Mouse (Mus musculus) bone marrow macrophage, adult 2 months (primary cell): Measurements from ENCODE around the gene Cntnap1. TPM values are rescaled to one million over a fixed set of nuclear protein-coding genes. Genes with fewer than 3 reads are reported as not detected.

Experiments used
- H3K27ac ChIP-seq: 2 replicates; pipeline ENCODE4 v1.5.1; 2012; ENCODE audit warnings: low read depth, low read length; ENCODE audit not compliant: insufficient read depth
- H3K4me1 ChIP-seq: 2 replicates; pipeline ENCODE4 v1.6.1; 2012; ENCODE audit warnings: low read length; ENCODE audit not compliant: control insufficient read depth, insufficient read depth
- H3K4me3 ChIP-seq: 2 replicates; pipeline ENCODE4 v1.5.1; 2012; ENCODE audit warnings: mild to moderate bottlenecking, low read length, moderate library complexity; ENCODE audit not compliant: insufficient read depth
- CTCF ChIP-seq: IDR thresholded peaks from 2 replicates; pipeline ENCODE4 v1.5.1; 2012; ENCODE audit warnings: low read depth, mild to moderate bottlenecking, low read length, moderate library complexity
- POLR2A ChIP-seq: IDR thresholded peaks from 2 replicates; pipeline ENCODE4 v1.6.1; 2012; ENCODE audit warnings: mild to moderate bottlenecking, low read depth, low read length, borderline replicate concordance
- polyA plus RNA-seq: library from polyadenylated mRNA; stranded (reverse); fragments of >200 nt; gene quantifications from 2 replicates; pipeline ENCODE4 v1.2.4, GENCODE M21; 2012; ENCODE audit not compliant: missing spikeins, insufficient read depth, insufficient read length

Gene Cntnap1
- polyA plus RNA-seq, 1 experiment: 2.5 TPM

DNA sequence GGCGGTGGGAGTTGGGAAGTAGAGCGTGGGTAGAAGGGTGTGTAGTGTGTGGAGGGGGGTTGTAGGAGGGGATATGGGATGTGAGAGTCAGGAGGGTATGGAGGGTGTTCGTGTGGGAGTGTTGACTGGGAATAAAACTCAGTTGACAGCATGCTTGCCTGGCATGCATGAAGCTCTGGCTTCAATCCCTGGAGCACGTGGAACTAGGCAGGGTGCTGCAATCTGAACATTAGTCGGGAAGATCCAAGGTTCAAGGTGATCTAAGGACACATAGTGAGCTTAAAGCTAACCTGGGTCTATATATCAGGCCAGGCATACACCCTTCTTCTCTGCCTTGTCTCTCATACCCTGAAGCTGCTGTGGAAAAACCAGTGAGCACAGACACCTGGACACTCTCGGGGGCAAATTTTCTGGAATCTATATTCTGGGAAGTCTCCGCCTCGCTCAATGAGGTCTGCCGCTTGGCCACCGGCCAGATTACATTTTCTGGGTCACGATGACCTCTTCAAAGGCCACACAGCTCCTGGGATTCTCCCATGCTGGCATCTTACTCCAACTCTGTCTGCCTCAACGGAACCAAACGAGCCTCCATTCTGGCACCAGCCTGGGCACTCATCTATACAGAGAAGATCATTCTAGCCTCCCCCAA is 36.0 kb upstream of the Cntnap1 start:
- H3K27ac ChIP-seq: no peak overlapping the region
- no peak for TF ChIP-seq POLR2A
- no peak for TF ChIP-seq CTCF
- no peak overlapping the region for H3K4me3 ChIP-seq
- H3K4me1 ChIP-seq: peaks cover 16% of the 10 kb centered on the region

DNA sequence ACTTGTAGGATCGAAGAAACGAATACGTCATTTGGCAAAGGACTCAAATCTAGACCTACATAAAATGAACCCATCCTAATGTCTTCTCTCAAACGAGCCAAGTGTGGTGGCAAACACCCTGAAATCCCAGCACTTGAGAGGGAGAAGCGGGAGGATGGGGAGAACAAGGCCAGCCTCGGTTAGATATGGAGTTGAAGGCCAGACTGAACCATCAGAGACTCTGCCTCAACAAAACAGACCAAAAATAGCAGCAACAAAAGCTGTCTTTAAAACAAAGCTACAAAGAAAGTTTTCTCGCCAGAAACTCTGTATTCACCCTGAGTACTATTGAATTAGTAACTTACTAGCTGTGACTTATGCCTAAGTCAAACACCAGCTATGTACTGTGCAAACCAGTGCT is 33.3 kb upstream of the Cntnap1 start:
- no peak for TF ChIP-seq POLR2A
- no peak for TF ChIP-seq CTCF
- H3K4me1 ChIP-seq: peaks cover 3% of the 10 kb centered on the region
- no peak overlapping the region for H3K27ac ChIP-seq
- H3K4me3 ChIP-seq: no peak overlapping the region

- no peak overlapping the region for H3K4me3 ChIP-seq
- TF ChIP-seq CTCF (no peak), POLR2A (no peak)
- peaks cover 3% of the 10 kb centered on the region for H3K4me1 ChIP-seq
- H3K27ac ChIP-seq: no peak overlapping the region
These were observed 31.7 kb upstream of the Cntnap1 start for GRCm38 (mm10) chr11:101138536-101139181.

- Histone ChIP-seq H3K4me1 (peaks cover 6% of the 10 kb centered on the region; the same call in 1 of the 2 replicates), H3K4me3 (no peak overlapping the region), H3K27ac (no peak overlapping the region)
- no peak for TF ChIP-seq POLR2A
These were observed 30.0 kb upstream of the Cntnap1 start for GRCm38 (mm10) chr11:101140164-101140819.

DNA sequence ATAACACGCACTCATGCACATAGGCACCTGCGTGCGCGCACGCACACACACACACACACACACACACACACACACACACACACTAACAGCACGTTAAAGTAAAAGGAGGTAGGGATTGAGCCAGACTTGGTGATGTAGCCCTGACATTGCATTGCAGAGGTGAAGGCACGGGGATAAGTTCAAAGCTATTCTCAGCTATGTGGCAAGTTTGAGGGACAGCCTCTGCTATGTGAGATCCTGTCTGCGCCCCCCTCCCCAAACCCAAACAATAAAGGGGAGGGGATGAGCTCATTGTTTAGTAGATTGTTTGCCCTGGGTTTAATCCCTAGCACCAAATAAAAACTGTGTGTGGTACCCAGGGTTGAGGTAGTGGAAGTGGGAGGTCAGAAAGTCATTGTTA is 29.2 kb upstream of the Cntnap1 start:
- H3K4me1 ChIP-seq: peaks cover 6% of the 10 kb centered on the region; the same call in 1 of the 2 replicates

DNA sequence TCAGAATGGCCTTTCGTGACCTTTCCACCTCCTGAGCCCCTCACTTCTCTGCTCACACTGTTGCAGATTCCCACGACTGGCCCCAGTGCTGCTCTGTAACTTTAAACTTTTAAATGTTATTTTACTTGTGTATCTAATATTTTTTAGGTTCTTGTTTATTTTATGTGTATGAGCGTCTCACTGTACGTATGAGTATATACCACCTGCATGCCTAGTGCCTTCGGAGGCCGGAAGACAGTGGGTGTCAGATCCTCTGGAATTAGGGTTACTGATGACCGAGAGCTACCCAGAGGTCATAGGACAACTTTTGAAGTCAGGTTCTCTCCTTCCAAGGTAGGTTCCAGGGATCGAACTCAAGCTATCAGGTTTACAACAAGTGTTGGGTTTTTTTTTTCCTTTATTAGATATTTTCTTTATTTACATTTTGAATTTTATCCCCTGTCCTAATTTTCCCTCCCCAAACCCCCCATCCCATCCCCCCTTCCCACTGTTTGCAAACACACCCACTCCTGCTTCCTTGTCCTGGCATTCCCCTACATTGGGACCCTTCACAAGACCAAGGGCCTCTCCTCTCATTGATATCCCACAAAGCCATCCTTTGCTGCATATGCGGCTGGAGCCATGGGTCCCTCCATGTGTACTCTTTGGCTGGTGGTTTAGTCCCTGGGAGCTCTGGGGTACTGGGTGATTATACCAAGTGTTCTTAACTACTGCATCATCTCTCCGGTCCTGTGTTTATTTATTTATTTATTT is 27.9 kb upstream of the Cntnap1 start:
- Histone ChIP-seq H3K4me3 (no peak overlapping the region), H3K4me1 (peaks cover 6% of the 10 kb centered on the region; the same call in 1 of the 2 replicates), H3K27ac (no peak overlapping the region)
- TF ChIP-seq POLR2A (no peak), CTCF (no peak)

More for the DNA sequence above, 29.2 kb upstream of the Cntnap1 start:
- no peak overlapping the region for H3K27ac ChIP-seq
- TF ChIP-seq CTCF (no peak), POLR2A (no peak)
- no peak overlapping the region for H3K4me3 ChIP-seq

DNA sequence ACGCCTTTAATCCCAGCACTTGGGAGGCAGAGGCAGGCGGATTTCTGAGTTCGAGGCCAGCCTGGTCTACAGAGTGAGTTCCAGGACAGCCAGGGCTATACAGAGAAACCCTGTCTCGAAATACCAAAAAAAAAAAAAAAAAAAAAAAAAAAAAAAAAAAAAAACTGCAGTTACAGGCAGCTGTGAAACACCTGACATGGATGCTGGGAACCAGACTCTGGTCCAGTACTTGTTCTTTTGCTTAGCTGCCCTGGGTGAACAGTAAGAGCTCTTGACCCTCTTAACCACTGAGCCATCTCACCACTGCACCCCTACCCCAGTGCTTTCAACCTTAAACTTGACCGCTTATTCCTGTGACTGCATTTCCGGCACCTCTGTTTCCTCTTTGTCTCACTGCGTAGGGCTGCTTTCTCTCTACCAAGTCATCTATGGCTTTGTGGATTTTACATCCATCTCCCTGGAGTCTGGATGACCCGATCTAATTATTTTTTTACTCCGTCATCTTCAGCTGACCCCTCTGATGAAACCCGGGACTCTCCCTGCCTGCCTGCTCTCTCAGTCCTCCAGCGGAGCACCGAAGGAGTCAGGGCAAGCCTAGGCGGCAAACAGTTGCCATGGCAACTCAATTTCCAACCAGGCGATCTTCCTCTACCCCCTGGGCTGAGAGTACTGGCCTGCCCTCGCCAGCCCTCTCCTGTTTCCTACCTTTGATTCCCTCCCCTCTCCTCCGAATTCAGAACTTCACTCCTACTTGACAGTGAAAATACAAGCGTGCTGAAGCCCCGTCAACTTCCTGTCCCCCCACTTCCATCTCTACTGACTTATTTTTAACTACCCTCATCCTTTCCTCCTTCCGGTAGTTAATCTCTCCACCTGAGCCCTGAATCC is 26.7 kb upstream of the Cntnap1 start:
- peak overlapping the region; percentile 11 for H3K27ac ChIP-seq
- peak overlapping the region; percentile 51 for H3K4me3 ChIP-seq
- peaks cover 6% of the 10 kb centered on the region; the same call in 1 of the 2 replicates for H3K4me1 ChIP-seq
- TF ChIP-seq CTCF: no peak
- TF ChIP-seq POLR2A: no peak

DNA sequence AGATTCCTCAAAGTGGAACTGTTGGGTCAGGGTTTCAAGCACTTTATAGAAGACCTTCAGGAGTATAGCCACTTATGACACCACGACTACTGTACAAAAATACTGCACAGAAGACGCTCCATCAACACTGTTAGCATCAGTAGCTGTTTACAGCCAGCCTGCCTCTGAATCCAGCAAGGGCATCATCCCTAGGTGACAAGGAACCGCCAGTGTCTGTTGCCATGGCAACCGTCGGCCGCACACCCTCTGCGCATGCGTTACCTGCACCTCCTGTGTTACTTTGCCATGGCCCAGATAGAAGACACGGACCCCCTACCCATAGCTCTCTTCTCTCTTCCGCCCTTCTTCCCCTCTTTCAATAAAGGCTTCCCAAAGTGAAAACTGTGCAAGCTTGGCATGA is 23.9 kb upstream of the Cntnap1 start:
- Histone ChIP-seq H3K4me1 (peaks cover 11% of the 10 kb centered on the region), H3K4me3 (no peak overlapping the region), H3K27ac (no peak overlapping the region)
- TF ChIP-seq CTCF (no peak), POLR2A (no peak)

DNA sequence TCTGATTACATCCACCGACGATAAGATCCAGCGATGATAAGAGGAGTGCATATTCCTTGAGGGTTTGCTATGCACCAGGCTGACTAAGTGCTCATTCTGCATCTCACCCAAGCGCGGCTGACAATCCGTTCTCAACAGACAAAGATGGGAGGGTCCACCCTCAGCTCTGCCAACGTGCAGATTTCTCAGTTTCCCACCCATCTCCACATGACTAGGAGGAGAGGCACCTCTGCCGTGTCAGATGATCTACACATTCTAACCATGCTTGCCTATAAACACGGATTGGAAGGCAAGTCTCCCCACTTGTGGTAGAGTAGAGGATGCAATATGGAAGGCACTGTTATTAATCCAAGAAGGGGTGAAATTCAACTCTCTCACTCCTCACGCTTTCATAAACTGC is 21.6 kb upstream of the Cntnap1 start:
- H3K27ac ChIP-seq: no peak overlapping the region
- no peak overlapping the region for H3K4me3 ChIP-seq
- H3K4me1 ChIP-seq: peaks cover 11% of the 10 kb centered on the region
- TF ChIP-seq POLR2A (no peak), CTCF (no peak)
